Mouse (Mus musculus) MEL (cell line): ENCODE results near the gene Gm43552. TPM values are rescaled to one million over a fixed set of nuclear protein-coding genes. Genes with fewer than 3 reads are reported as not detected.

Source experiments
- DNase-seq: peaks from one replicate; pipeline ENCODE4 v3.0.0; 2011; ENCODE audit warnings: low read depth, low spot score
- H3K27ac ChIP-seq: 2 replicates; pipeline ENCODE4 v1.5.1; 2012; ENCODE audit warnings: low read depth, mild to moderate bottlenecking, control low read depth, low read length, moderate library complexity; ENCODE audit not compliant: control insufficient read depth
- H3K27me3 ChIP-seq, 2 experiments: fragments of 150-350 bp in 1 of 2; sonication (generic) in 1 of 2; 2 replicates each; pipeline ENCODE4 v1.6.1; 2012; ENCODE audit warnings: low read length in 2 of 2, mild to moderate bottlenecking in 2 of 2, improper control_type of control experiment in 1 of 2, moderate library complexity in 1 of 2; ENCODE audit not compliant: insufficient read depth in 2 of 2, control insufficient read depth in 1 of 2
- H3K36me3 ChIP-seq, 2 experiments: 2 replicates each; pipeline ENCODE4 v1.6.1; 2012 to 2014; ENCODE audit warnings: low read length in 2 of 2, improper control_type of control experiment in 1 of 2, inconsistent platforms in 1 of 2, mild to moderate bottlenecking in 1 of 2; ENCODE audit not compliant: insufficient read depth in 2 of 2, control insufficient read depth in 1 of 2
- H3K4me1 ChIP-seq, 2 experiments: fragments of 150-350 bp in 1 of 2; sonication (generic) in 1 of 2; 2 replicates each; pipeline ENCODE4 v1.6.1; 2012; ENCODE audit warnings: low read length in 2 of 2, improper control_type of control experiment in 1 of 2, mild to moderate bottlenecking in 1 of 2; ENCODE audit not compliant: insufficient read depth in 2 of 2, control insufficient read depth in 1 of 2
- H3K4me3 ChIP-seq, 2 experiments: fragments of 150-350 bp in 1 of 2; sonication (generic) in 1 of 2; 2 replicates each; pipeline ENCODE4 v1.5.1; 2012; ENCODE audit warnings: low read depth in 2 of 2, low read length in 2 of 2, mild to moderate bottlenecking in 2 of 2, moderate library complexity in 2 of 2, control low read depth in 1 of 2, improper control_type of control experiment in 1 of 2; ENCODE audit not compliant: control insufficient read depth in 1 of 2, insufficient read depth in 1 of 2
- H3K79me2 ChIP-seq: 2 replicates; pipeline ENCODE4 v1.6.1; 2012; ENCODE audit warnings: mild to moderate bottlenecking, low read length, moderate library complexity; ENCODE audit not compliant: control insufficient read depth, poor library complexity, insufficient read depth
- H3K9ac ChIP-seq: 2 replicates; pipeline ENCODE4 v1.6.1; 2012; ENCODE audit warnings: low read depth, mild to moderate bottlenecking, control low read depth, low read length, moderate library complexity; ENCODE audit not compliant: control insufficient read depth, poor library complexity, severe bottlenecking
- H3K9me3 ChIP-seq: fragments of 150-350 bp; sonication (generic); replicated peaks from 2 replicates; pipeline ENCODE4 v1.6.1; 2012; ENCODE audit warnings: mild to moderate bottlenecking, low read length, improper control_type of control experiment, moderate library complexity; ENCODE audit not compliant: insufficient read depth
- CHD1 ChIP-seq: IDR thresholded peaks from 2 replicates; pipeline ENCODE4 v1.6.1; 2012; ENCODE audit warnings: low read depth, mild to moderate bottlenecking, inconsistent platforms, low read length, improper control_type of control experiment
- E2F4 ChIP-seq: IDR thresholded peaks from 2 replicates; pipeline ENCODE4 v1.6.1; 2011; ENCODE audit warnings: low read depth, low read length, improper control_type of control experiment, borderline replicate concordance
- ELF1 ChIP-seq: IDR thresholded peaks from 2 replicates; pipeline ENCODE4 v1.6.1; 2014; ENCODE audit warnings: low read depth, mild to moderate bottlenecking, inconsistent platforms, low read length, improper control_type of control experiment, moderate library complexity
- EP300 ChIP-seq, 2 experiments: IDR thresholded peaks; 2 replicates each; pipeline ENCODE4 v1.6.1; 2011; ENCODE audit warnings: improper control_type of control experiment in 2 of 2, low read length in 2 of 2, low read depth in 1 of 2, mild to moderate bottlenecking in 1 of 2
- ETS1 ChIP-seq: IDR thresholded peaks from 2 replicates; pipeline ENCODE4 v1.6.1; 2012; ENCODE audit warnings: low read depth, mild to moderate bottlenecking, inconsistent platforms, low read length, improper control_type of control experiment, moderate library complexity
- GATA1 ChIP-seq: IDR thresholded peaks from 2 replicates; pipeline ENCODE4 v1.6.1; 2011; ENCODE audit warnings: low read depth, low read length, improper control_type of control experiment
- MAX ChIP-seq: IDR thresholded peaks from 2 replicates; pipeline ENCODE4 v1.6.1; 2011; ENCODE audit warnings: low read length, improper control_type of control experiment
- MYB ChIP-seq: IDR thresholded peaks from 2 replicates; pipeline ENCODE4 v1.6.1; 2011; ENCODE audit warnings: mild to moderate bottlenecking, low read depth, low read length, improper control_type of control experiment
- MYC ChIP-seq: IDR thresholded peaks from 2 replicates; pipeline ENCODE4 v1.6.1; 2011; ENCODE audit warnings: low read depth, mild to moderate bottlenecking, low read length, improper control_type of control experiment, moderate library complexity
- NRF1 ChIP-seq: IDR thresholded peaks from 2 replicates; pipeline ENCODE4 v1.6.1; 2014; ENCODE audit warnings: low read depth, mild to moderate bottlenecking, inconsistent platforms, low read length, improper control_type of control experiment, moderate library complexity; ENCODE audit not compliant: poor library complexity, insufficient read depth, severe bottlenecking
- POLR2A ChIP-seq, 2 experiments: IDR thresholded peaks; 2 replicates each; pipeline ENCODE4 v1.6.1; 2011 to 2012; ENCODE audit warnings: low read length in 2 of 2, mild to moderate bottlenecking in 2 of 2, control low read depth in 1 of 2, improper control_type of control experiment in 1 of 2, low read depth in 1 of 2, moderate library complexity in 1 of 2; ENCODE audit not compliant: control insufficient read depth in 1 of 2, insufficient read depth in 1 of 2, poor library complexity in 1 of 2
- POLR2AphosphoS2 ChIP-seq: IDR thresholded peaks from 2 replicates; pipeline ENCODE4 v1.6.1; 2011; ENCODE audit warnings: low read length, improper control_type of control experiment
- RCOR1 ChIP-seq: IDR thresholded peaks from 2 replicates; pipeline ENCODE4 v1.6.1; 2012; ENCODE audit warnings: low read depth, mild to moderate bottlenecking, inconsistent platforms, low read length, improper control_type of control experiment
- SIN3A ChIP-seq: IDR thresholded peaks from 2 replicates; pipeline ENCODE4 v1.6.1; 2012; ENCODE audit warnings: low read length, improper control_type of control experiment, inconsistent platforms
- TAL1 ChIP-seq: IDR thresholded peaks from 2 replicates; pipeline ENCODE4 v1.6.1; 2012; ENCODE audit warnings: mild to moderate bottlenecking, inconsistent platforms, low read length, moderate library complexity, mixed read lengths
- USF2 ChIP-seq, 2 experiments: IDR thresholded peaks; 2 replicates each; pipeline ENCODE4 v1.6.1; 2011 to 2012; ENCODE audit warnings: improper control_type of control experiment in 2 of 2, low read length in 2 of 2, borderline replicate concordance in 1 of 2, inconsistent platforms in 1 of 2, low read depth in 1 of 2, mild to moderate bottlenecking in 1 of 2; ENCODE audit not compliant: insufficient read depth in 1 of 2
- ZMIZ1 ChIP-seq: IDR thresholded peaks from 2 replicates; pipeline ENCODE4 v1.6.1; 2012; ENCODE audit warnings: low read depth, mild to moderate bottlenecking, inconsistent platforms, low read length, improper control_type of control experiment, moderate library complexity
- ZNF384 ChIP-seq: IDR thresholded peaks from 2 replicates; pipeline ENCODE4 v1.6.1; 2012; ENCODE audit warnings: low read depth, mild to moderate bottlenecking, inconsistent platforms, low read length, improper control_type of control experiment
- polyA plus RNA-seq, 2 experiments: library from polyadenylated mRNA; stranded (reverse) in 1 of 2; unstranded in 1 of 2; fragments of >175 nt in 1 of 2; fragments of >200 nt in 1 of 2; gene quantifications; 2 replicates each; pipeline versions ENCODE4 v1.2.1 to v1.2.4; 2012; ENCODE audit warnings: low replicate concordance in 2 of 2, low read depth in 1 of 2; ENCODE audit not compliant: insufficient read length in 2 of 2, insufficient read depth in 1 of 2, missing spikeins in 1 of 2
- total RNA-seq: library from RNA; depleted of rRNA; stranded (reverse); fragments of 300-350 nt; gene quantifications from 2 replicates; pipeline ENCODE4 v1.2.3, GENCODE M21; 2012

Gm43552 gene
- total and polyA plus RNA-seq, 3 experiments, result 1.7 TPM; not detected in 2

GRCm38 (mm10) chr5:65424215-65424614, 68.4 kb downstream of the Gm43552 start:
- Histone ChIP-seq H3K4me1 (peaks cover 0 to 4% of the 10 kb centered on the region in 2 experiments; a peak in 1 of 4 replicates), H3K9ac (no peak overlapping the region), H3K4me3 (no peak overlapping the region), H3K9me3 (no peaks in the 10 kb centered on the region), H3K27me3 (no peaks in the 10 kb centered on the region), H3K79me2 (no peaks in the 10 kb centered on the region), H3K27ac (no peak overlapping the region; the same call in 1 of the 2 replicates), H3K36me3 (peaks cover 0 to 11% of the 10 kb centered on the region in 2 experiments; a peak in 2 of 4 replicates)
- TF ChIP-seq RCOR1, result 0 out of 2 replicates have a peak, but pooled peaks have one; percentile 42
- TF ChIP-seq USF2 (IDR thresholded peaks at IDR 0.05; ENCODE audit: borderline replicate concordance in 1 of 2, insufficient read depth in 1 of 2, low read depth in 1 of 2, low read length in 2 of 2), result no peak
- no peak for TF ChIP-seq CHD1
- TF ChIP-seq POLR2A (IDR thresholded peaks at IDR 0.05; ENCODE audit: control insufficient read depth in 1 of 2, insufficient read depth in 1 of 2, low read depth in 1 of 2, low read length in 2 of 2, poor library complexity in 1 of 2), result no peak
- TF ChIP-seq NRF1, result no peak
- TF ChIP-seq EP300 (IDR thresholded peaks at IDR 0.05; ENCODE audit: low read depth in 1 of 2, low read length in 2 of 2), result peak in 1 of 2 experiments; percentile 41; a peak in 1 of 4 replicates
- TF ChIP-seq ELF1, result no peak
- DNase-seq, result peak; percentile 45

- TF ChIP-seq GATA1 (no peak), E2F4 (no peak), ZMIZ1 (no peak), SIN3A (no peak), POLR2AphosphoS2 (no peak), MYC (no peak), NRF1 (no peak), MYB (no peak), TAL1 (no peak), ZNF384 (no peak), ELF1 (no peak), MAX (no peak), RCOR1 (no peak), ETS1 (no peak)
Observed at GRCm38 (mm10) chr5:65422803-65423202, 69.8 kb downstream of the Gm43552 start.

More at GRCm38 (mm10) chr5:65422803-65423202, 69.8 kb downstream of the Gm43552 start:
- H3K27ac ChIP-seq, result no peak overlapping the region
- no peak overlapping the region for H3K9ac ChIP-seq
- no peak for DNase-seq
- peaks cover 0 to 4% of the 10 kb centered on the region in 2 experiments; a peak in 2 of 4 replicates for H3K4me1 ChIP-seq
- no peaks in the 10 kb centered on the region for H3K79me2 ChIP-seq
- H3K4me3 ChIP-seq, result no peak overlapping the region
- peaks cover 0 to 11% of the 10 kb centered on the region in 2 experiments; a peak in 2 of 4 replicates for H3K36me3 ChIP-seq
- no peaks in the 10 kb centered on the region for H3K27me3 ChIP-seq
- H3K9me3 ChIP-seq, result no peaks in the 10 kb centered on the region
